Mouse (Mus musculus) G1E (cell line): Measurements from ENCODE around the gene Gm17018.

Experiments
- CTCF ChIP-seq: IDR thresholded peaks from 2 replicates; pipeline ENCODE4 v1.5.1; 2012; ENCODE audit warnings: low read depth, low read length, inconsistent platforms, mixed read lengths
- GATA1 ChIP-seq: IDR thresholded peaks from 2 replicates; pipeline ENCODE4 v1.6.1; 2012; ENCODE audit warnings: borderline replicate concordance, low read length, inconsistent platforms, mixed read lengths

DNA sequence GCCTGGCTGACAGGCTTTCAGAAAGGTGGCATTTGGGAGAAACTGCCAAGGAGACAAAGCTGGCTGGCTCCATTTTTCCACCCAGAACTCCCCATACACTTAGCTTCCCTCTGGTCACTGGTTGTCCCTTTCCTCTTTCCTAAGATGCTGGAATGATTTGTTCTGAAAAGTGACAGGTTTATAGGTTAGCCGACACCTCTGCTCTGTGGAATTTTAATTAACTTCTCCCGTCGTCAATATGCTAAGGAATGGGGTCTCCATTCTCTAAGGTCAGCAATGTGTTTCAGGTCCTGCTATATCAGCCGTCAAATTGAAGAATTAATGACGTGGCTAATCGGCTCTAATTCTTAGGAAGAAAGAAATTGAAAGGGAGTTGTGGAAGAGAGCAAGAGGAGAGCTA lies 68.2 kb downstream of the Gm17018 start:
- TF ChIP-seq CTCF (no peak), GATA1 (no peak)
